Mouse (Mus musculus): ENCODE measurements around the gene Adm2.
A peak's percentile ranks its signal among the peaks of the same experiment; 100 is the strongest.

The Adm2 gene

GRCm38 (mm10) chr15:89322670-89323522 is at the start of gene Adm2:
Gene Adm2 (plus strand): TSS chr15:89322720.
- peak; percentile 64 for DNase-seq (ENCODE audit: low read depth, low spot score)

DNA sequence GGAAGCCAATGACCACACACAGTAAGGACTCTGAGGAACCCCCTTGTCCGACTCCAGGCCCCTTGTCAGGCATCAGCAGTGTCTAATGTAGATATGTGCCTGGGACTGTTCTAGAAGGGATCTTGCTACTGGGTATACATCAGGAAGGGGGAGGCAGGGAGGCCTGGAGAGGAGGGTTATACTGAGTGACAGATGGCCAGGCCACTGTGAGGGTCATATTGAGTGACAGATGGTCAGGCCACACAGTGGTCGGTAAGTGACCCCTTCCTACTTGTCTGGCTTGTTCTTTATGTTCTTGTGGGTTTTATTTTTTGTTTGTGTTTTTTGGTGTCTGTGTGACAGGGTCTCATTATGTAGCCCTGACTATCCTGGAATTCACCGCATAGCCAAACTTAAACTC is 47.0 kb upstream of the Adm2 start:
- no peak for DNase-seq (ENCODE audit: low read depth, low spot score)

- no peak for DNase-seq (ENCODE audit: low read depth, low spot score)
Measured at GRCm38 (mm10) chr15:89277366-89277765, 45.2 kb upstream of the Adm2 start.

DNA sequence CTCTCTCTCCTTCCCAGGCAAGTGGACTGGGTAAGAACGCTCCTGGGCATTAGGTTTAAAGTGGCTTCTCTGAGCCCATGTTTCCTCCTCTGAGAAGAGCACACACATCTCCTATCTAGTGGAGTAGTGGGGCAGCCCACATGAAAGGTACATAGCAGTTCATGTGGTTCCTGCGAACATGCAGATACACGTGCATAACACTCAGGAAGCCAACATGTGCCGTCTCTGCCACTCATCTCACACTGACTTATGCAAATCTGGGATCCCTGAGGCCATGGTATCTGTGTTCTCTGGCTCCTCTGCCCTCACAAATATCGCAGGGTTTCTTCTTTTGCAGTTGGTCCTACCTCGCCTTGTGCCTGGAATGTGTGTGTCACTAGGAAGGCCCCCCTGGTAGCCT is 40.0 kb upstream of the Adm2 start:
- DNase-seq (ENCODE audit: low read depth, low spot score) = no peak

GRCm38 (mm10) chr15:89284094-89284493 is 38.4 kb upstream of the Adm2 start:
- DNase-seq (ENCODE audit: low read depth, low spot score) = no peak

DNA sequence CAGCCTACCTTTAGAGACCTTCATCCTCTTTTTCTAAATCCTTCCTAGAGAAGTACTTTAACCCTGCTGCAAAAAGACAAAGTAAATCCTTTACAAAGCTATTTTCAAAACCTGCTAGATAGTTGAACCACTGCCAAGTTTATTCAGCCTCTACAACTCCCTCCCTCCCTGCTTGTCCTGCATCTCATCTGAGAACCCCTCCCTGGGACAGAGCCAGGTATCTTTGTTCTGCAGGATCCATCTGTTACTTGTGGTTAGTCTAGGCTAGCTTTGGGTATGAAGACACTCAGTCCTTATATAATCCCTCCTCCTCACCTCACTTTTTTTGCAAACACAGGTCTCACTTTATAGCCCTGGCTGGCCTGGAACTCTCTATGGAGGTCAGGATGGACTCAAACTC is 37.5 kb upstream of the Adm2 start:
- no peak for DNase-seq (ENCODE audit: low read depth, low spot score)

DNA sequence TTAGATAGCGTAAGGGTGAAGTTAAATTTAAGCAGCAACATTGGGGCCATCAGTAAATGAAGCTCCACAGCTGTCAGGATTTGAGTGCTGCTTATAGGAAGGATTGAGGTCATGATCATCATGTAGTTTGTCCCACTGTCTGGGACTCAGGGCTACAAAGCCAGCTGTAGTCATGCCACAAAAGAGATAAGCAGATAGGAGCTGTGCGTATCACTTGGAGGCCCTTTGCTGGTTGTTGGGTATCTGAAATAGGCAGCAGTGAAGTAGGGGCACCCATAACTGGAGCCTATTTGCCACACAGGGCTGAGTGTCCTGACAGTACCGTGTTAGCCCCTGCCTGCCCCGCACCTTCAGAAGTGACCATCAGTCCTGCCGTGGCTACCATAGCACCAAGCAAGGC is 37.0 kb upstream of the Adm2 start:
- no peak for DNase-seq (ENCODE audit: low read depth, low spot score)

- DNase-seq (ENCODE audit: low read depth, low spot score) = no peak
Measured at GRCm38 (mm10) chr15:89286114-89286513, 36.4 kb upstream of the Adm2 start.

DNA sequence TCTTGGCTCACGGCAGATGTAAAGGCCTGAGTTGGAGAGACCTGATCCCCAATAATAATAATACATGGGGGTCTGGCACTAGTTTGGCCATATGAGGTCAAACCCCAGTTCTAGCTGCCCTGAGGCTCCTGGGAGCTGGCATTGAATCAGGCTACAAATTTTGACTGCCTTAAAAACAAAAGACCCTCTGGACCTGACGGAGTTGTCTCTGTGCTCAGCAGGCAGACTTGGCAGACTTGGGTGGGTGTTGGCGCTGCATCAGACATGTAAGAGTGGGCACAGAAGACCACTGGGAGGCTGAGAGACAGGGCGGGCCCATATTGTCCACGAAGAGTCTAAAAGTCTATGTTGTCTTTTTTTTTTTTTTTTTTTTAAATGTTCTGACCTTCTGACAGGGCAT is 35.9 kb upstream of the Adm2 start:
- no peak for DNase-seq (ENCODE audit: low read depth, low spot score)

DNA sequence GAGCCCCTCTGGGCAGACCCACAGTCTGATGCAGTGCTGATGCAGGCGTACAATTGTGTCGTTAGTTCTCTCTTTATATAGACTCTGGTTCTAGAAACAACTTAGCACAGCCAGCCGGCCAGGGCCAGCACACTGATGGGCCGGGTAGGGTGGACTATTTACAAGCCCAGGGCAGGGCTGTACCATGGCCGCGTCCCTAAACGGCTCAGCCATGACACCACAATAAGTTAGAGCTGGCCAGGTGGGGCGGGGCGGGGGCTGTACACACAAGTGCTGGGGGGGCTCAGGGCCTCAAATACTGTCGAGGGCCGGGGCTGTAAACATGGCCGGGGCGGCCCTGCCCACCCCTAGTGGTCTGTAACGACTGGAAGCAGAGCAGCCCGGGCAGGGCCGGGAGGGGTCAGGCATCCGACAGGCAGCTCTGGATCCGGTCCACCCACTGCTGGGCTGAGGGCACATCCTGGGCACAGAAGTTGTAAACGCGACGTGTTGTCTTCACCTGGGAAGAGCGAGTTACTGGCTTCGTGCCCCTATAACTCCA is 34.2 kb upstream of the Adm2 start:
- DNase-seq (ENCODE audit: low read depth, low spot score) = no peak

DNA sequence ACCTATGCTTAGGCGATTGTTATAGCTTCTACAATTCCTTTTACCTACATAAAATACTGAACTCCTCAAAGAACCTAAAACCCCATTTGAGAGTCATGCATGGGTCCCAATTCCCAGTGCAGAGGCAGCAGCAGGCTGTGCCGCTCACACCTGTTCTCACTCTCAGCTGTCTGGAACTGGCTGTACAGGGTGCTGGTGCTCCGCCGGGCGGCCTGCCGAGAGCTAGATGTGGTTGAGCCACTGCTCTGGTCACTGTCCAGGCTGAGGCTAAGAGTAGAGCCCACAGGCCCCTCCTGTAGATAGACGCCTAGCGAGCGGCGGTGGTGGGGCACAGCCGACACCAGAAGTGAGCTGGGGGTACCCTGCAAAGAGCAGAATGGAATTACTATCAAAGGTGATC is 33.1 kb upstream of the Adm2 start:
- no peak for DNase-seq (ENCODE audit: low read depth, low spot score)

DNA sequence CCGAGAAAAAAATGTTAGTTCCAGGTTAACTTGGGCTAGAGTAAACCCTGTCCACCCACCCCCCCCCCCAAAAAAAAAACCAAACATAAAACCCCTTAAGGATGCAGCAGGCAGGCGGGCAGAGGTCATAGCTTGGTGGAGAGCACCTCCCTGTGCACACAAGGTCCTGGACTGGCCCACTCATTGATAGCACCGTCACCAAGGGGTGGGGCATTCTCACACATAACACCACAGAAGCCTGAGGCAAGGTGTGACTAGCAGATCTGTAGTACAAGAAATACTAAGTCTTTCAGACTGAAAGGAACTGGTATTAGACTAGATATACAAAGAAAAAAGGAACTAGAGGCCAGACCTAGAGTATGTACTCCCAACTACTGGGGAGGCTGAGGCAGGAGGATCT is 31.0 kb upstream of the Adm2 start:
- no peak for DNase-seq (ENCODE audit: low read depth, low spot score)

GRCm38 (mm10) chr15:89292795-89293194 is 29.7 kb upstream of the Adm2 start:
- no peak for DNase-seq (ENCODE audit: low read depth, low spot score)

DNA sequence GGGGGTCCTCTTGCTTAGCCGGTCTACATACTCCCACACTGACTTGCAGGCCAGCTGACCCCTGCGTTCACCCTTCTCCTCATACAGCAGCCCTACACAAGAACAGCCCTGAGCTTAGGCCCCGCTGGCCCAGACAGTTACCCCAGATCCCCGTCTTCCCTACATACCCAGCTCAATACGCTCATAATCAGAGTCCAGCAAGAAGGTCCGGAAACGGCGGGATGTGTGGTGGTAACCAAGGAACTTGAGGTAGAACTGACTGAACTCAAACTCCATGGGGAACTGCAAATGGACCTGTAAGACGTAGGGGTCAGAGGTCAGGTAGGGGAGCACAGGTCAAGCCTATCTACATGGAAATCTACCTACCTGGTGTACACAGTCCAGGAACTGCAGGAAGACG is 28.7 kb upstream of the Adm2 start:
- DNase-seq (ENCODE audit: low read depth, low spot score) = no peak

DNA sequence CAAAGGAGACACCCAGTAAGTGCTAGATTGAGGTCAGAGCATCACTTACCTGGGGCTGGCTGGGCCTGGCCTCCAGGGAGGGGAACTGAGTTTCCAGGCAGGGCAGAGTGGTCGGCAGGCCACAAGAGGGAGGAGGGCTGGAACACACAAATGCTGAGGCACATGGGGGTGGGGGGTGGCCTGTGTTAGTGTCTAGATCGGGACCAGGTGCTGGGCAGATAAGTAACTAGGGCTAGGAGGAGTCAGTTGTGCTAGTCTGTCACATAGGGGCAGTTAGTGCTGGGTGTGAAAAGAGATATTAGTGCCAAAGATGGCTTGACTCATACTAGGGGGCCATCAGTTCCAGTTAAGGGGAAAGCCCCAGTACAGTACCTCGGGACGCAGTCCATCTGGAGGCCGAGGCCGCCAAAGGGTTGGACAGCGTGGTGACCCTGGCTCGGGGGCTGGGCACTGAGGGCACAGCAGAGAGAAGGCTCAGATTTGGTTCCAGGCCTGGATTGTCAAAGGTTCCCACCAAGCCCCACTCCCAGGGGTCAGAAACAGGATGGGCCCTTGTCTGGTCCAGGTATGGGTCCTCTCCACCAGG is 26.8 kb upstream of the Adm2 start:
- no peak for DNase-seq (ENCODE audit: low read depth, low spot score)

DNA sequence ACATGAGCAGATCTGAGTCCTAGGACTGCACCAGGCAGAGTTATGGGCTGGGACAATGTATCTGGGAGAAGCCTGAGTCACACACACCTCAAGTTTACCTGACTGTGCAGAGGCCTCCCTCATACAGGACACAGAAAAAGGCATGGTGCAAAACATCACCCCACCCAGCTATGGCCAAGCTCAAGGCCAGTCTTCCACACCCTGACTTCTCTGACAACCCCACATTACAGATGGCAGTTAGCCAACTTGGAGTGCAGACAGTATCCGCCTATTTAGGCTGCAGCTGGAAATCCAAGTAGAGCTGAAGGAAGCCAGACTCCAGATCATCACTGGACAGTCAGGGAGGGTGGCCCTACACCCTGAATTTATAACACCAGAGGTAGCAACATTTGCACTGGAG is 26.1 kb upstream of the Adm2 start:
- DNase-seq (ENCODE audit: low read depth, low spot score) = no peak

- no peak for DNase-seq (ENCODE audit: low read depth, low spot score)
Measured at GRCm38 (mm10) chr15:89297695-89298094, 24.8 kb upstream of the Adm2 start.

DNA sequence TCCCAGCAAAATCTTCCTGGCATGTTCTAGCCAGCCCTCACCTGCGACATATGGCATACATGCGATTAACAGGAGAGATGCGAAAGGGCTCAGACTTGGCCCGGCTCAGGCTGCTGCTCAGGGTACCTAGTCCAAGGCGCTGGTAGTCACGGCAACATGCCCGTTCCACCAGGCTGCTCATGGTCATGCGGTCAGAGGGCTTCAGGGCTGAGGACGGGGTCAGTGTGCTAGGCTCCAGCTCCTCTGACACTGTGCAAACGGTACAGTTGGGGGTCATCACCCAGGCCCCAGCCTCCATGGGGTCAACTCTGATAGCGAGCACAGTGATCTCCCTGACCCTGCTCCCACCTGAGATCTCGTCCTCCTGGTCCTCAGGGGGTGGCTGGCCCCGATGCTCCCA is 22.3 kb upstream of the Adm2 start:
- DNase-seq (ENCODE audit: low read depth, low spot score) = no peak

DNA sequence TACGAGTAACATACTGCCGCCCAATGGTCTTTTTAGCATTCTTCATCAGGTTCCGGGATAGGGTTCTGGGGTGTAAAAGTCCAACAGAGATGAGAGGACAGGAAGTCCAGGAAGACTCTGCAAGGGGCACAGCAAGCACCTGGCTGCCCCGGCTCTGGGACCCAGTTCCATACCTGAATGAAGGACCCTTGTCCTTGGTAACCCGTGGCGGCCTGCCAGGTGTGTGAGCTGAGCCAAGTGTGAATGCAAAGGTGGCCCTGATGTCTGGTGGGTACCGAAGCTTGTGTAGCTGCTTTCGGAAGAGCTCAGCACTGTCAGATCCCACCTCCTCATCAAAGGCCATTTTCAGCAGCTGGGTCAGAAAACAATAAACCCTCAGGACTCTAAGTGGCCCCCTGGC is 21.9 kb upstream of the Adm2 start:
- no peak for DNase-seq (ENCODE audit: low read depth, low spot score)

DNA sequence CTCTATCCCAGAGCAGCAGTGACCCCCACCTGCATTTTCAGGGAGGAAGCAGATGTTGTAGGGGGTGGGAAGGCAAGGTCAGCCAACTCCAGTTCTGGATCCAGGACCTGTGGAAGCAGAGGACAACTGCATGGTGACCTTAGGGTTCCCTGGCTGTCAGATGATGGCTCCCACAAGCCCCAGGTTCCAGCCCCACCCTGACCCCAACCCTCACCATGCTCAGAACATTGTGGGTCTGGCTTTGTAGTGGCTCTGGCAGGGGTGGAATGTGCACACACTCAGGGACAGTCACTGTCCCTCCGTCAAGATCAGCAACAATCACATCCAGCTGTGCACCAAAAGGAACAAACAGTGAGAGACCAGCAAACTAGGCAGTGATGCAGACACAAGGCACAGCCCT is 16.6 kb upstream of the Adm2 start:
- no peak for DNase-seq (ENCODE audit: low read depth, low spot score)

- DNase-seq (ENCODE audit: low read depth, low spot score) = no peak
Measured at GRCm38 (mm10) chr15:89307461-89307860, 15.1 kb upstream of the Adm2 start.

- peak; percentile 63 for DNase-seq (ENCODE audit: low read depth, low spot score)
Measured at GRCm38 (mm10) chr15:89308406-89309139, 13.9 kb upstream of the Adm2 start.

Data from A20 (cell line).